18 mouse cellular contexts compared by ENCODE assay signal in the genomic region with DNA sequence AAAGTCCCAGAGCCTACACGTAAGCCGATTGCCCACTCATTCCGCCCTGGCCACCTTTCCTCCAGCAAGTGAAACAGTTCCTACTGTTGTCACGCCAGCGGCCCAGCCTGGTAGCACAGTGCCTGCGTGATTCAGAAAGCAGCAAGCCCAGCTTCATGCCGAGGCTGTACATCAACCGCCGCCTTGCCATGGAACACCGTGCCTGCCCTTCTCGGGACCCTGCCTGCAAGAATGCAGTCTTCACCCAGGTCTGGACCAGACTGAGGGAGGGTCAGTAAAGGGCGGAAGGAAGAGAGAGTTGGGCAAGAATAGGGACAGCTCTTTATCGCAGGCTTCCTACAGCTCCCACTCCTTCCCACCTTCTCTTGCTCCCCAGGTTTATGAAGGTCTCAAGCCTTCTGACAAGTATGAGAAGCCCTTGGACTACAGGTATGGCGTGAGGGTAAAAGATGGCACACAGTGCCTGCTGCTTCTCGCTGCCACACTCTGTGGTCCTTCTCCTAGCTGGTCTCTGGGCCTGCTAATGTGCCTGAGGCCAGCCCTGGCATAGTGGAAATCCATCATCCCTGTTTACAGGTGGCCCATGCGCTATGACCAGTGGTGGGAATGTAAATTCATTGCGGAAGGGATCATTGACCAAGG.
"Had no signal": no experiment of that assay in that cellular context is flagged by ENCODE, and none has a peak within 500 bp of the region (broad histone marks: within the 10 kb centered on the region; RNA-seq: fewer than 3 reads in every experiment).

No protein-coding gene starts in this region.

- H3K9me3 ChIP-seq: midbrain, embryonic 10.5 days; midbrain, embryonic 13.5 days; neural tube, embryonic 13.5 days; neural tube, embryonic 15.5 days had no signal

- H3K27me3 ChIP-seq: neural tube, embryonic 13.5 days; neural tube, embryonic 15.5 days had no signal

- DNase-seq: lung, adult 18-20 months; lung, embryonic 14.5 days; lung, postnatal 10 days; lung, postnatal 4 days; retina, postnatal 1 day; right cerebral cortex, adult 18-20 months; right cerebral cortex, postnatal 25 days; right cerebral cortex, postnatal 4 days; spleen, adult 18-20 months; thymus, adult 18-20 months; thymus, postnatal 14 days; thymus, postnatal 36 days had no signal

- H3K4me3 ChIP-seq: midbrain, embryonic 10.5 days; midbrain, embryonic 13.5 days; myocyte; neural tube, embryonic 13.5 days; neural tube, embryonic 15.5 days had no signal

- ATAC-seq: midbrain, embryonic 13.5 days; midbrain, embryonic 16.5 days had no signal

- H3K27ac ChIP-seq: midbrain, embryonic 10.5 days; midbrain, embryonic 13.5 days; neural tube, embryonic 13.5 days; neural tube, embryonic 15.5 days had no signal

- H3K9ac ChIP-seq: lung, embryonic 14.5 days; midbrain, embryonic 13.5 days; neural tube, embryonic 13.5 days; neural tube, embryonic 15.5 days had no signal

- H3K4me2 ChIP-seq: lung, embryonic 14.5 days; midbrain, embryonic 13.5 days; neural tube, embryonic 13.5 days; neural tube, embryonic 15.5 days had no signal
